Mouse (Mus musculus) limb, embryonic 10.5 days (tissue): Measurements from ENCODE around the gene Calhm1. TPM values are rescaled to one million over a fixed set of nuclear protein-coding genes. Genes with fewer than 3 reads are reported as not detected.
"Not testable (repeated sequence)": the region's sequence is repeated elsewhere in the genome, so short reads cannot be mapped to it uniquely, and the experiment has no call there.

ENCODE experiments used
- DNase-seq: peaks from one replicate; pipeline ENCODE4 v3.0.0-alpha.2; 2017; ENCODE audit warnings: low spot score
- H3K27ac ChIP-seq: fragments of 300-500 bp; sonication (generic); 2 replicates; pipeline ENCODE4 v1.5.1; 2016; ENCODE audit warnings: mild to moderate bottlenecking
- H3K27me3 ChIP-seq: fragments of 300-500 bp; sonication (generic); 2 replicates; pipeline ENCODE4 v1.6.1; 2016; ENCODE audit warnings: low read depth, mild to moderate bottlenecking; ENCODE audit not compliant: poor library complexity, severe bottlenecking
- H3K36me3 ChIP-seq: fragments of 300-500 bp; sonication (generic); 2 replicates; pipeline ENCODE4 v1.6.1; 2016; ENCODE audit warnings: mild to moderate bottlenecking, moderate library complexity
- H3K4me1 ChIP-seq: fragments of 300-500 bp; sonication (generic); 2 replicates; pipeline ENCODE4 v1.6.1; 2016
- H3K4me3 ChIP-seq: fragments of 300-500 bp; sonication (generic); 2 replicates; pipeline ENCODE4 v1.5.1; 2016; ENCODE audit warnings: mild to moderate bottlenecking, moderate library complexity
- H3K9me3 ChIP-seq: fragments of 300-500 bp; sonication (generic); replicated peaks from 2 replicates; pipeline ENCODE4 v1.6.1; 2016; ENCODE audit warnings: mild to moderate bottlenecking
- WGBS: fragments of 180-500 bp; shearing (Covaris S2); methylation state at CpG from one replicate; pipeline ENCODE4 v1.1.7; 2016; 5-methylcytosine and 5-hydroxymethylcytosine counted together
- polyA plus RNA-seq: library from polyadenylated mRNA; unstranded; fragments of >200 nt; fragmentation: Nextera tagmentation; extraction: Ambion mirVana; gene quantifications from 2 replicates; pipeline ENCODE4 v1.2.1, GENCODE M21; 2016

The Calhm1 gene
- polyA plus RNA-seq, 1 experiment from 2014 or later: not detected

DNA sequence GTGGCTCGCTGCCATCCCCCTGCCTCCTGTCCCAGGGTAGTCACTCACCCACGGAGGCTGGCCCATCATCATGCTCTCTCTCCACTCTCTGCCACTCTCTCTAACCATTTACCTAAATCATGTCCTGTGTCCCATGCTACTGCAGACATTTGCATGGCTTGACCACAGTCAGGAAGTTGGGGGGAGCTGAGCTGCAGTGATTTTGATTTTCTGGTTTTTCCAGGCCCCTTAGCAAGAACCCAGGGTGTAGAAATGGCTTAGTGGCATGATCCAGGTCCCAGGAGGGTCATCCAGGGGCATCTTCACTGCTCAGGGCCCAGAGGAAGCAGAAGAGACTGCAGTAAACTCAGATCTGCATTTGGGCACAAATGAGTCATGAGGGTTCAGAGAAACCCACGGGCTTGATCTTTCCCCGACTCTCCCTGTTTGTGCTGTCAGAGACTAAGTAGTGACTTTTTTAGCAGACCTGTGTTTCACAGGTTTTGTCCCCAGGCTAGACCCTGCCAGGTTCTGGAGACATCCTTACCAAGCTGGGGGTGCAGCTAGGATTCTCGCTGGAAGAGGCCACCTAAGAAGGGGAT lies 4.3 kb upstream of the Calhm1 start:
- H3K27me3 ChIP-seq: peaks cover 32% of the 10 kb centered on the region
- DNase-seq: no peak
- H3K4me1 ChIP-seq: peaks cover 26% of the 10 kb centered on the region
- no peaks in the 10 kb centered on the region for H3K9me3 ChIP-seq
- peak overlapping the region; percentile 32 for H3K27ac ChIP-seq
- no peak overlapping the region for H3K4me3 ChIP-seq
- 81% methylated on average over 5 of the region's 5 CpGs for WGBS
- no peaks in the 10 kb centered on the region for H3K36me3 ChIP-seq

DNA sequence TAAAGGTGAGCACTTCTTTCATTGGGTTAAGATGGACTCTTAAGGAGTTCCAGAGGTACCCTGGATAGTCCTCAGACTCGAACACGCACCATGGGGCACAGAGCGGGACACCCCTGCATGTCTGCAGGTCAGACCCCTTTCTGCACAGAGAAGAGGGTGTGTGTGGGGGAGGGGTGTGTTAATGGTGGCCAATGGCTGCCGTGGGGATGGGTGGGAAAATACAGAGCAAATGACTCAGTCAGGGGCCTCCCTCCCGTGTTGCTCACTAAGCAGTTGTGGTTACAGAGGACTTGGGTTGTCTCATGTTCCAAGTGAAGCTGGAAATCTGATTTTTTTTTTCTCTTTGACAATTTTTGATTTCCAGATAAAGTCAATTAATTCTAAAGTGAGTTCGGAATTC lies 1.6 kb downstream of the Calhm1 start:
- H3K36me3 ChIP-seq: no peaks in the 10 kb centered on the region
- peaks cover 21% of the 10 kb centered on the region for H3K27me3 ChIP-seq
- no peak overlapping the region for H3K27ac ChIP-seq
- H3K4me1 ChIP-seq: peaks cover 22% of the 10 kb centered on the region
- 83% methylated on average over 6 of the region's 6 CpGs for WGBS
- H3K4me3 ChIP-seq: no peak overlapping the region
- DNase-seq: no peak
- H3K9me3 ChIP-seq: no peaks in the 10 kb centered on the region

DNA sequence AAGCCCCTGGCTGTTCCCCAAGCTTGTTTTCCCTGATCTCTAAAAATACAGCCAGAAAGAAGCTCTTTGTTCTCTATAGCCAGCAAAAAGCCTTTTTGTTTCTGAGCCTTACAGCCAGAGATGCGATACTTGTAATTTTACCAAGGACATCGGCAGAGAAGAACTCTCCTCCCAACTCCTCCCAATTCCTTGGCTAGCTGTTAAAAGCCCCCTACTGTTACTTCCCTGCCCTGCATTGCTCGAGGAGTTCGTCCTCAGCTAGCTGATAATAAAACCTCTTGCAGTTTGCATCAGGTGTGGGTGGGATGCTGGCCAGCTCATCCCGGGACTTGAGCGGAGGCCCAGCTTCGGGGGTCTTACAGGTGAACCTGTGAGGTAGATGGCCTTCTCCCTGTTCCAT lies 4.4 kb downstream of the Calhm1 start:
- DNase-seq, H3K27ac ChIP-seq, H3K4me3 ChIP-seq, H3K9me3 ChIP-seq, H3K36me3 ChIP-seq: not testable (repeated sequence)
- peaks cover 31% of the 10 kb centered on the region for H3K4me1 ChIP-seq
- WGBS: 25% methylated on average over 7 of the region's 7 CpGs
- H3K27me3 ChIP-seq: peaks cover 21% of the 10 kb centered on the region

DNA sequence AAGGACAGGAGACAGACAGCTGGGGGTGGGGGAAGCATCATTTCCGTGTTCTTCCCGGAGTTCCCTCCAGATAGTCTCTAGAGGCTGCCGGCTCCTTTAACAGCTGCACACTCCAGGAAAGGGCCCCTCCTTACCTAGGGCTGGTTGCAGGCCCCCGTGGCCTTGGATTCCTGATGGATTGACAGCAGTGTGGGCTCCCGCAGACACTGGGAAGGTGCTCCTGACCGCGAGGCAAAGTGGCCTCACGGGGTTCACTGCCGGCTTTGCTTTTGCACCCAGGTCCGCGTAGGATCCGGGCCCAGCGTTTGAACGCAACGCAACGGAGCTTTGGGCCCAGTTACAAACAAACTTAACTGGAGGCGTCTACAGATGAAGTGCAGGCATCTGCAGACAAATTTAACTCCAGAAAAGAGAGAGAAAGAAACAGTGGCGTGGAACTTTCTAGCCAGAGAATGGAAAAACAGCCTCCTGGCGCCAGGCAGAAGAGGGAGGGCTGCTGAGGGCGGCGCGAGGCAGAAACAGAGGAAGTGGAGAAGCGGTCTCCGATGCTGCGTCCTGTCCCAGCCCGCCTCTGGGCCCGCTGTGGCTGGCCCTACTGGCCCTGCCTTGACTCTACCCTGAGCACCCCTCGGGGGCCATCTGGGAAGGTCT lies 6.2 kb downstream of the Calhm1 start, which contains the start of gene Calhm2:
Calhm2 (minus strand) TSS at position 524 of the 651 bp plus-strand sequence.
- Histone ChIP-seq H3K36me3 (peaks cover 20% of the 10 kb centered on the region), H3K4me3 (peak within 1 kb of the TSS; percentile 49), H3K27ac (peak within 1 kb of the TSS; percentile 86), H3K9me3 (no peaks in the 10 kb centered on the region), H3K4me1 (peaks cover 31% of the 10 kb centered on the region), H3K27me3 (peaks cover 21% of the 10 kb centered on the region)
- DNase-seq: peak; percentile 66
- 5% methylated on average over 28 of the region's 28 CpGs for WGBS

DNA sequence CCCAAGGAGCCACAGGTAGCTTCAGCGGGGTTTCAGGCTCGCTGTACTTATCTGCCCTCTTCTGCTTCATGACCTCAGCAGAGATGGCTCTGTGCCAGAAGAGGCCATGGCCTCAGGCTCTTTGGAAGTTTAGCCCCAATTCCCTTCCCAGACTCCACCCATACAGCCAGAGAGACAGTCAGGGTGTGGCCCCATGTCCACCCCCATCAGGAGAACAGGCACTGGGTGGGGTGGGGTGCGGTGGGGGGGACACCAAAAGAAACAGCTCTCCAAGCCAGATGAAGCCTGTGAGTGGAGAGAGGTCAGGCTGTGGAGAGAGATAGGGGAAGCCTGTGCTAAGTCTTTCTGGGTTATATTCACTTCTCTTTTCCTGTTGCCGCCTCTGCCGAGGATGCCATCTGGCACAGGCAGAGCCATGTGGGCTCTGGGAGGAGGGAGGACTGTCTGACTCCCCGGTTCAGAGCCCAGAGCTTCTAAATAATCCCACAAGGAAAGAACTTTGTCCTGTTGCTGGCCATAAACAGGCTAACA lies 6.9 kb downstream of the Calhm1 start:
- Histone ChIP-seq H3K36me3 (peaks cover 28% of the 10 kb centered on the region), H3K9me3 (no peaks in the 10 kb centered on the region), H3K4me3 (peak overlapping the region; percentile 49), H3K4me1 (peaks cover 31% of the 10 kb centered on the region), H3K27ac (peak overlapping the region; percentile 86), H3K27me3 (peaks cover 21% of the 10 kb centered on the region)
- no peak for DNase-seq
- 45% methylated on average over 6 of the region's 6 CpGs for WGBS

DNA sequence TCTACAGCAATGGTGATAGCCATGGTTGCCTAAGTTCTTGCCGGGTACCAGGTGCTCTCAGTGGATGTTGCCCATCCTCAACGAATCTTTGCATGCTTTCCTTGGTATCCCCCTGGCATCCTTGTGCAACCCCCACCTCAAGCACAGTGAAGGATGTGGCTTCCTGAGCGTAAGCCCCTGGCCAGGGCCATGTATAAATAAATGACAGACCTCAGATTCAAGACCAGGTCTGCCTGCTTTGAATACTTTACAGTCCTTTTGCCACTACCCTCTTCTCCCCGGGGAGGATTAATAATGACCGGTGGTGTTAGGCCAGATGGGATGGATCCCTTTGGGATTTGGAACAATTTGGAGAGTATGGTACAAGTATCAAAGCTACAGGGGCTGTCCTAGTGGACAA lies 7.9 kb downstream of the Calhm1 start:
- Histone ChIP-seq H3K27ac (no peak overlapping the region), H3K4me1 (peaks cover 31% of the 10 kb centered on the region)
- WGBS: 89% methylated on average over 5 of the region's 5 CpGs

DNA sequence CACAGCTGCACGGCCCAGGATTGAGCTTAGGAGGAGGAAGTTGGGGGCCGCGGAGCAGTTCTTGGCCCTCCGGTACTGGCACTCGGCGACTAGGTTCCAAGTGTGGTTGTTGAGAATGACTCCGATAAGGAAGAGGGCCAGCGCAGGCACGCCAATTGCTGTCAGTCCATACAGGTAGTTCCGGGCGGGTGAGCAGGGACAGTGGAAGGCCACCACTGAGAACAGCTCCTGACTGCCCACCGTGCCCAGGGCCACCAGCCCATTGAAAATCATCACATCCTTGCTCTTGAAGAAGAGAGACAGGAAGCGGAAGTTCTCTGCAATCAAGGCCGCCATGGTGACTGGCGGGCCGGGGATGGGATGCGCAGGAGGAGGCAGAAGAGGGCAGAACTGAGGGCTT lies 8.5 kb downstream of the Calhm1 start:
- 90% methylated on average over 17 of the region's 17 CpGs for WGBS

More for the DNA sequence above, 7.9 kb downstream of the Calhm1 start:
- DNase-seq: no peak
- Histone ChIP-seq H3K9me3 (no peaks in the 10 kb centered on the region), H3K27me3 (peaks cover 21% of the 10 kb centered on the region), H3K36me3 (peaks cover 37% of the 10 kb centered on the region), H3K4me3 (no peak overlapping the region)

DNA sequence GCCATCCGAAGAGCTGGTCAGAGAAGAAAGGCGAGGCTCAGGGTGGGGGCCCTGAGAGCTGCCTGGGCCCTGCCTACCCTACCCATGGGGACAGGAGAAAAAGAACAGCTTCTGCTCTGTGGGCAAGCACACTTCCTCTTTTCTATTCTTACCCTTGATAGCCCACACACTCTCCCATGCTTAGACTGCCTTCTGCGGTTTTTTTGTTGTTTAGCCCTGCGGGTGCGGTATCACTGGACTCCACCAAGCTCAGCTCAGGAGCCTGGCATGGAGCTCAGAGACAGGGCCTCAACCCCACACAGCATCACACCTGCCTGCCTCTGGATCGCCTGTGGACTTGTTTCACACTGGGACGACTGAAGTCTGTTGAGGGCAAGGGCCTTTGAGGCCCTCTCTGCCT lies 10.9 kb downstream of the Calhm1 start:
- peaks cover 1% of the 10 kb centered on the region for H3K27me3 ChIP-seq
- peaks cover 67% of the 10 kb centered on the region for H3K36me3 ChIP-seq
- WGBS: 93% methylated on average over 7 of the region's 7 CpGs
- H3K9me3 ChIP-seq: no peaks in the 10 kb centered on the region
- peaks cover 16% of the 10 kb centered on the region for H3K4me1 ChIP-seq
- H3K27ac ChIP-seq: no peak overlapping the region
- no peak for DNase-seq
- no peak overlapping the region for H3K4me3 ChIP-seq

More for the DNA sequence above, 8.5 kb downstream of the Calhm1 start:
- no peak overlapping the region for H3K27ac ChIP-seq
- DNase-seq: no peak
- no peaks in the 10 kb centered on the region for H3K9me3 ChIP-seq
- H3K27me3 ChIP-seq: peaks cover 21% of the 10 kb centered on the region
- H3K4me1 ChIP-seq: peaks cover 31% of the 10 kb centered on the region
- peaks cover 43% of the 10 kb centered on the region for H3K36me3 ChIP-seq
- H3K4me3 ChIP-seq: no peak overlapping the region

DNA sequence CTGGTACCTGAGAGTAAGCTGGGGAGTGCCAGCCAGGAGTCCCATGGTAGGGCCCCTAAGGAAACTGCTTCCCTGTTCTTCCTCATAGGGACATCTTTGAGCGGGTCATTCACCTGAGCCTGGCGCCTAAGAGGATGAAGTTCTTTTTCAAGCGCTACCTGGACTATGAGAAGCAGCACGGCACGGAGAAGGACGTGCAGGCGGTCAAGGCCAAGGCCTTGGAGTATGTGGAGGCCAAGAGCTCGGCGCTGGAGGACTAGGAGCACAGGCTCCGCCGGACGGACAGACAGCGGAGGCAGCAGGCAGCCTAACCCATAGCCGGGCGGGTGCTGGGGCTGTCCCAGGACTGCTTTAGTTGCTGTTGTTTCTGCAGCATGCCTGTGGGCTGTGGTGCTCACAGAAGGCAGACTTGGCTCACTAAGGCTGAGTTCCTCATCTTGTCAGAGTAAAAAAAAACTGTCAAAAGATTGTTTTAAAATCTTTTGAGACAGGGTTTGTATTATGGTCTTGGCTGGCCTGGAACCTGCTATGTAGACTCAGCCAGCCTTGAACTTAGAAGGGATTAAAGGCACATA lies 13.4 kb downstream of the Calhm1 start:
- no peak overlapping the region for H3K27ac ChIP-seq
- H3K27me3 ChIP-seq: no peaks in the 10 kb centered on the region
- WGBS: 97% methylated on average over 15 of the region's 15 CpGs
- peaks cover 93% of the 10 kb centered on the region for H3K36me3 ChIP-seq
- H3K4me3 ChIP-seq: no peak overlapping the region
- no peaks in the 10 kb centered on the region for H3K9me3 ChIP-seq
- no peaks in the 10 kb centered on the region for H3K4me1 ChIP-seq
- DNase-seq: no peak

DNA sequence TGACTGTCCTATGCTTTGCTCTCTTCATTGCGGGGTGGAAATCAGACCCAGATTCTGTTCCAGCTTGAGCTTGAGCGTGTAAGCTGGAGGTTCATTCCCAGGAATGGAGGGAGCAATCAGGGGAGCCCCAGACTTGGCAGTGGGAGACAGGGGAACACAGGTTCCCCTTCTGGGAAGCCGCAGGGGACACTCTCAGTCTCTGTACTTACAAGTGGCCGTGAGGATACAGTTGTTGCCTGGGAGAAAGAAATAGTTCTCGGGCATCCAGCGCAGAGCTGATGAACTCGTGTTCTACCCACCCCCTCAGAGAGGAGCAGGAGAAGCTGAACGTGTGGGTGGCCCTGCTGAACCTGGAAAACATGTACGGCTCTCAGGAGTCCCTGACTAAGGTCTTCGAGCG lies 15.2 kb downstream of the Calhm1 start:
- WGBS: 90% methylated on average over 11 of the region's 11 CpGs
- H3K36me3 ChIP-seq: peaks cover 100% of the 10 kb centered on the region
- H3K27me3 ChIP-seq: no peaks in the 10 kb centered on the region
- H3K9me3 ChIP-seq: no peaks in the 10 kb centered on the region
- DNase-seq: no peak
- H3K4me1 ChIP-seq: no peaks in the 10 kb centered on the region
- no peak overlapping the region for H3K4me3 ChIP-seq
- H3K27ac ChIP-seq: no peak overlapping the region

DNA sequence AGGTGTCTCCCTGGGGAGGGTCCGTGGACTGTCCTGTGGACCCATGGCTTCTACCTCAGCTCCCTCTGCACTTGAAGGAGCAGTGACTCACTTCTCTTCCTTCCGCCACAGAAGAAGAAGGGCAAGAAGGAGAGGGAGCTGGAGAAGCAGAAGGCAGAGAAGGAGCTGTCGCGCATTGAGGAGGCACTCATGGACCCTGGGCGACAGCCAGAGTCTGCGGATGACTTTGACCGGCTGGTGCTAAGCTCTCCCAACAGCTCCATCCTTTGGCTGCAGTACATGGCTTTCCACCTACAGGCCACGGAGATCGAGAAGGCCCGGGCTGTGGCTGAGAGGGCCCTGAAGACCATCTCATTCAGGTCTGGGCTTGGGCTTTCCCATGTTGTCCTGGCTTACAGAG lies 15.9 kb downstream of the Calhm1 start:
- DNase-seq: no peak
- no peaks in the 10 kb centered on the region for H3K4me1 ChIP-seq
- no peak overlapping the region for H3K4me3 ChIP-seq
- H3K9me3 ChIP-seq: no peaks in the 10 kb centered on the region
- H3K27ac ChIP-seq: no peak overlapping the region
- H3K36me3 ChIP-seq: peaks cover 98% of the 10 kb centered on the region
- WGBS: 96% methylated on average over 10 of the region's 10 CpGs
- H3K27me3 ChIP-seq: no peaks in the 10 kb centered on the region

DNA sequence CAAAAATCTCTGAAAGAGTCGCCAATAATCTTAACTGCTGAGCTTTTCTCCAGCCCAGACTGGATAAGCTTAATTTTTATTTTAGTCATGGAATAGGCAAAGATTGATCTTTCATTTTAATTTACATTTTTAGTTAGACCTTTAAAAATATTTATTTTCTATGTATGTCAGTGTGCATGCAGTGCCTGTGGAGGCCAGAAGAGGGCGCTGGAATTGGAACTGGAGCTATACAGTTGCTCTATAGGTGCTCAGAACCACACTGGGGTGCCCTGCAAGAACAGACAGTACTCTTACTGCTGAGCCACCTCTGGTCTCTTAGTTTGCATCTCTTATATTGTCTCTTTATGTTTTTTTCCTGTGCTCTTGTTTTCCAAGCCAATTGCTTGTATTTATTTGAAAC lies 21.3 kb downstream of the Calhm1 start:
- Histone ChIP-seq H3K4me1 (no peaks in the 10 kb centered on the region), H3K36me3 (peaks cover 87% of the 10 kb centered on the region), H3K27me3 (no peaks in the 10 kb centered on the region), H3K4me3 (no peak overlapping the region), H3K9me3 (no peaks in the 10 kb centered on the region), H3K27ac (no peak overlapping the region)
- 22% methylated on average over 2 of the region's 2 CpGs for WGBS
- peak; percentile 59 for DNase-seq

DNA sequence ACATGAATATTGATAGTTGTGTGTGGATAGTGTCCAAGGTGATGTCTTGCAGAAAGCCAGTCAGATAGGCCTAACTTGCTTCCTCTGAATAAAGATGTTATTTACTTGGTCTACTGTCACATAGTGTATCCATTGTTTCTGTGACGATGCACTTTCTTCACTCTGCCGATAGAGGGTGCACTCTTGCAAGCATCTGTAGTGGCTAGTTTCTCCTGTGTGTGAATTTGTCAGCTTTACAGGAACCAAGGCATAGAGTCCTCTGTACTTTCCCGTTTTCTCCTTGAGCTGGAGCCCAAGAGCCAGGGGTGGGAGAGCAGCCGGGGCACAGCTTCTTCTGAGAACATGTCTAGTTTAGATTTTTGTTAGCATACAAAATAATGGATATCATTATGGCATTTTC lies 23.0 kb downstream of the Calhm1 start:
- no peak overlapping the region for H3K27ac ChIP-seq
- no peak for DNase-seq

More for the DNA sequence above, 23.0 kb downstream of the Calhm1 start:
- WGBS: 53% methylated on average over 4 of the region's 4 CpGs
- Histone ChIP-seq H3K36me3 (peaks cover 87% of the 10 kb centered on the region), H3K9me3 (no peaks in the 10 kb centered on the region), H3K4me3 (no peak overlapping the region), H3K4me1 (no peaks in the 10 kb centered on the region), H3K27me3 (no peaks in the 10 kb centered on the region)
